Mouse (Mus musculus): ENCODE data around the gene Tmem147.
"Not testable (repeated sequence)": the region's sequence is repeated elsewhere in the genome, so short reads cannot be mapped to it uniquely, and the experiment has no call there.

DNA sequence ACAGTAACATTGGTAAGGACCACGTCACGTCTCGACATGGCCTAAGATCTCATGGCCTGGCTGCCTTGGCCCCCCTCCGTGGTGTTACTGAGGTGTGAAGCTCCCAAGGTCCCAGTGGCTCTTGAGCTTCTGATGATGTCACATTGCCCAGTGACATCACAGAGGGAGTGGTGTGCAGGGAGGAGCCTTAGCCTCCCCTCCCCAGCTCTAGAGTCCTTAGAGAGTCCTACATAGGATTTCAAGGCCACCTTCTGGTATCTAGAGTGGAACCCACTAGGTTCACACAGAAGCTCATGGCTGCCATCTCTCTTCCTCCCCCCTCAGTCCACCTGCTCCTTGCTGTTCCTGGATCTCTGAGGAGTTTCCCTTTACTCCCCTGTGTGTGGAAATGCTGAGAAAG, 14.3 kb upstream of the Tmem147 start, which contains the start of gene Gapdhs:
- not testable (repeated sequence) for TF ChIP-seq CTCF (IDR thresholded peaks at IDR 0.05; ENCODE audit: borderline replicate concordance, insufficient read depth, low read length); POLR2A (IDR thresholded peaks at IDR 0.05; ENCODE audit: low read depth, low read length)

Measured in embryonic fibroblast, embryonic 13.5 days (primary cell).